Mouse (Mus musculus): ENCODE results near the gene Mrpl11.
A peak's percentile ranks its signal among the peaks of the same experiment; 100 is the strongest.
"Not testable (repeated sequence)": the region's sequence is repeated elsewhere in the genome, so short reads cannot be mapped to it uniquely, and the experiment has no call there.

Gene Mrpl11

GRCm38 (mm10) chr19:4961928-4962601, at the start of gene Mrpl11:
Gene Mrpl11, plus strand, starts transcription at chr19:4962147.
- DNase-seq, result peak; percentile 92 to 94

DNA sequence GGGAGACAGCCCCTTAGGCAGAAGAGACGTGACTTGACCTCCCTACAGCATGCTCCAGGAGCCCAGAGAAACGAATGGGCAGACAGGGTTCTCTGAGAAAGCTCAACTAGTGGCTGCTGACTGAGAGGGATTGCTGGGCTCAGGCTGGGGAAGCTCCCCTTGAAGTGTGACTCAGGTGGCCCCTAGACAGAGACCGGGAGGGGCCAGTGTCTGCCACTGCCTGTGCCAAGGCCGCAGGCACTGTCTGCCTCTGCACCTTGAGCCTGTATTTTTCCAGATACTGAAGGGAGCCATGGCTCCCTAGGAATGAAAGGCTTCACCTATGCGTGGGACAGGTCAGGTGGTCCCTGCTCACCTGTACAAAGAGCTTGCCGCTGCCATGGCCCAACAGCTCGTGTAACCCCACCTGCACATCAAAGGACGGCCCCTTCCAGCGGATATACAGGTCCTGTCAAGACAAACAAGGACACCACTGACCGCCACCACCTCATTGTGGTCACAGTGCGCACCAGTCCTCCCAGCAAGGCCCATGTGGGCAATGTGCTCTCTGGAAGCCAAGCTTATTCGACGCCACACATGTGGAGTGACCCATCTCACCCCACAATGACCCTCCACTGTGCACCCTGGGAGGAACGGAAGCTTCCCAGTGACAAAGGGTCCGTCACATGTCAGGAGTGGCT, 45.9 kb upstream of the Mrpl11 start:
- no peak for DNase-seq

- no peak for DNase-seq
Measured at GRCm38 (mm10) chr19:4916827-4917226, 45.1 kb upstream of the Mrpl11 start.

- no peak for DNase-seq
Measured at GRCm38 (mm10) chr19:4919652-4920051, 42.3 kb upstream of the Mrpl11 start.

GRCm38 (mm10) chr19:4925121-4925860, 36.7 kb upstream of the Mrpl11 start:
- DNase-seq, result no peak

DNA sequence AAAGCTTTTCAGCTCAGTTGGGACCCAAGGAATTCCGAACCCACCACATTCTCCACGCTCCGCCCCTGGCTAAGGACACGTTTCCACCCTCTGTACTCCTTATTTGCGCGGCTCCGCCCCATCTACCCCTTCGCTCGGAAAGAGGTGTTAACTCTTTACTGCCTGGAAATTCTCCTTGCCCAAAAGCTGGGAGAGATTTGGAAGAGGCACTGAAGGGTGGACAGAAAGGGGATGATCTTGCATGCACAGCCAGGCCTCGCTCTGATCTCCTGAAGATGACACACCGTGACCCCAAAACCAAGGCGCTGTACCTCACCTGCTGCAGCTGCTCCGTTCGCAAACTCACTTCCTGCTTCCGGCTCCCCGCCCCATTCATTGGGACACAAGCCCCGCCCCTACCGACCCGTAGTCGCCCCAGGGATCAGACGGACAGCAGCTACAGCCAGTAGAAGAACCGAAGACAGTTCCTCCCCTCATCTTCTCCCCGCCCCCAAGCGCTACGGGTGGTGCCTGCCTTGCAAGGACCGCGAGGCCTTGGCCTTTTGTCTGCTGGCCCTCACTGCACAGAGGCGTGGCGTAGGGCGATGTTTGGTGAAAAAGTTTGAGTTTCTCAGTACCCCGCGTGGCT, 33.9 kb upstream of the Mrpl11 start, which contains the start of gene Dpp3:
Dpp3 (minus strand) TSS at position 384 of the 628 bp plus-strand sequence.
- peak; percentile 100 for DNase-seq

DNA sequence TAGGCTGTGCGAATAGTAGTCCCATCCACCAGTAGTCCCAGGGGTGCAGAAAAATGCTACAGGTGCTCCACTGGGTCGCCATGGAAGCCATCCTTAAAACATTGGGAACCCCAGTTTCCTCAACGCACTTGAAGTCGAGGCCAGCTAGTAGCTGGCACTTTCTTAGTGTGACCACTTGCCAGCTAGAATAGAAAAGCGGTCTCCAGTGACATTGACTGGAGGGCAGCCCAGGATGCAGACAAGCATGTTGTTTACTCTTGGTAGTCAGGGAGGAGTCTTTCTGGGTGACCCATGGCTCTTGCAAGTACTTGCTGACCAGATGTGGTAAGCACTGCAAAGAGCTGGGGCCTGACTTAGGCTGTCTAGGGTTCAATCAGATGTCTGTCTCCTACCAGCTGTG, 33.2 kb upstream of the Mrpl11 start:
- DNase-seq, result peak; percentile 15 to 28

- no peak for DNase-seq
Measured at GRCm38 (mm10) chr19:4936896-4937295, 25.1 kb upstream of the Mrpl11 start.

GRCm38 (mm10) chr19:4937444-4938310, 24.3 kb upstream of the Mrpl11 start:
- DNase-seq, result no peak

DNA sequence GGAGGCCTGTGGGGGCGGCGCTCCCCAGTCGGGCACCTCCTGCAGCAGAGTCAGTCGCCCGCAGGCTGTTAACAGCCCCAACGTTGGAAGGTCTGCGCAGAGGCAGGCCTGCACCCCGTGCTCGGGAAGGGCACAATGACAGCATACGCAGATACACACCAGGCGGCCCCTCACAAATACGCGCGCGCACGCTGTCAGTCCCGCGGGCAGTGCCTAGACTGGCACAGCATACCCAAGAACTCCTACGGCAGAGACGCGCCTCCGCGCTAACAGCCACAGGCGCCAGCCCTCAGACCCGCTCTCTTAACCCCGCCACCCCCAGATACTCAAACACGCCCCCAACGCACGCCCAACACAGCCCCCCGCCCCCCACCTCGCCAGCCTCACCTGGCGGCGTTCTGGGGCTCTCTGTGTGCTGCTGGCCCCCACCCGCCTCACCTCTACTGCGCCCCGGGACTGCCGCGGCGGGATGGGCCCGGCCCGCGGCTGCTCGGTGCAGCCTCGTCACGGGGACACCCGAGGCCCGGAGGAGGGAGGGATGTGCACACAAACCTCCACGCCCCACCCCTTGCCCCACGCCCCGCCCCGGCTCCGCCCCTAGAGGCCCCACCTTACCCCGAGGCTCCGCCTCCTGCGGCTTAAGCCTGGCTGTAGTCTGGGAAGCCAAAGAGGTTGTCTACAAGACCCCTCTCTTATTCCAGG, 19.2 kb upstream of the Mrpl11 start, which contains the start of gene Peli3:
Peli3 (minus strand) TSS at position 577 of the 702 bp plus-strand sequence.
- DNase-seq, result peak; percentile 92 to 93

DNA sequence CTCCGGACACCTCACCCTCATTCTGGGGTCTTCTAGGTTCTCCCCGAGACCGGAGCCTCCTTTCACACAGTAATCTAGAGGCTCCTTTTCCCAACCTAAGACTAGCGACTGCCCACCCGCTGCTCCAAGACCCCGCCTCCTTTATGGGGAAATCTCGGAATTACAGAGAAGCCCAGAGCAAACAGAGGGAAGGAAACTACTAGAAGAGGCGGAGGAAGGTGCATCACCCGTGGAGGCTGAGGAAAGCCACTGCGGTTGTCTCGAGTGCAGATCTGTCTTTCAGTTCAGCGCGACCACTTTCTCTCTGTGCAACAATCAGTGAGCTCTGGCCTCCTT, 18.7 kb upstream of the Mrpl11 start:
- DNase-seq, result no peak

GRCm38 (mm10) chr19:4945540-4945939, 16.4 kb upstream of the Mrpl11 start:
- no peak for DNase-seq

- not testable (repeated sequence) for DNase-seq
Measured at GRCm38 (mm10) chr19:4948641-4949040, 13.3 kb upstream of the Mrpl11 start.

DNA sequence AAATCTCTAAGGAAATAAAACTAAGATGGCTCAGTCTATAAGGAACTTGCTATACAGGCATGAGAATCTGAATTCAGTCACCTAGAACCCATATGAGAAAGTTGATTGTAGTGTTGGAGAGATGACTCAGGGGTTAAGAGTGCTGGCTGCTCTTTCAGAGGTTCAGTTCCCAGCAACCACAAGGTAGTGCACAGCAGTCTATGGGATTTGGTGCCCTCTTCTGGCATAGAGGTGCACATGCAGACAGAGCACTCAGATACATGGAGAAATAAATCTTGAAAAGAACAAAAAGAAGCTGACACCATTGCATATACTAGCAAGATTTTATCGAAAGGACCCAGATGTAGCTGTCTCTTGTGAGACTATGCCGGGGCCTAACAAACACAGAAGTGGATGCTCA, 6.3 kb downstream of the Mrpl11 start:
- no peak for DNase-seq

DNA sequence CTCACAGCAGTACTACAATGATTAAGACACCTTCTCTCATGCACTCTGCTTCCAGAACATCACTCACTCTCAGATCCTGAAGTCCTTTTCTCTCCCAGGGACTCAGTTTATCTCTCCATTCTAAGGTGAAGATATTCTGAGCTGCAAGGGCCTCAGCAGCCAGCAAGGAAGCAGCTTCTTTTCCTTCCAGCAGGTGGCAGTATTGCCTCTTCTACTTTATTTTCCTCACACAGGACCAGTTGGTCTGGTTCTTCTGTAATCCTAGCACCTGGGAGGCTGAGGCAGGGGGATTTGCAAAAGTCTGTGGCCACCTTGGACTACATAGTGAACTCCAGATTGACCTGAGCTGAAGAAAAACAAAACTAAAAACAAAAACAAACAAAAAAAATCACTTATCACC, 19.8 kb downstream of the Mrpl11 start:
- peak; percentile 33 to 40 for DNase-seq

DNA sequence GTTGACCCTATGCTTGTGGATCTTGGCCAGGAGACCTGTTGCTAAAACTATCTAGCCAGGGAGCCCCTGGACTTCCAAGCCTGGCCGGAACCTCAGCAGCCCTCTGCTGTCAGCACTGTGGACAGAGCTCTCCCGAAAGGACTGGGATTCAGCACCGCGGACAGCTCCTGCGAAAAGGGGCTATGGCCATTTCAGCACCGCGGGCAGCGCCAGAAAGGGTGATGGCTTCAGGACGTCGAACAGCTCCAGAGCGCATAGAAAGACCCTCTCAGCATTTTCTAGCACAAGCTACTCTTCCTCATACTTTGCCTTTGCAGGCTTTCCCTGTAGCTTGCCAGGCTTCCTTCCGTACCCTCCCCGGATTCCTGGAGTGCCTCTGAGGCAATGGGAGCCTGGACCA, 27.1 kb downstream of the Mrpl11 start:
- peak; percentile 97 to 99 for DNase-seq

DNA sequence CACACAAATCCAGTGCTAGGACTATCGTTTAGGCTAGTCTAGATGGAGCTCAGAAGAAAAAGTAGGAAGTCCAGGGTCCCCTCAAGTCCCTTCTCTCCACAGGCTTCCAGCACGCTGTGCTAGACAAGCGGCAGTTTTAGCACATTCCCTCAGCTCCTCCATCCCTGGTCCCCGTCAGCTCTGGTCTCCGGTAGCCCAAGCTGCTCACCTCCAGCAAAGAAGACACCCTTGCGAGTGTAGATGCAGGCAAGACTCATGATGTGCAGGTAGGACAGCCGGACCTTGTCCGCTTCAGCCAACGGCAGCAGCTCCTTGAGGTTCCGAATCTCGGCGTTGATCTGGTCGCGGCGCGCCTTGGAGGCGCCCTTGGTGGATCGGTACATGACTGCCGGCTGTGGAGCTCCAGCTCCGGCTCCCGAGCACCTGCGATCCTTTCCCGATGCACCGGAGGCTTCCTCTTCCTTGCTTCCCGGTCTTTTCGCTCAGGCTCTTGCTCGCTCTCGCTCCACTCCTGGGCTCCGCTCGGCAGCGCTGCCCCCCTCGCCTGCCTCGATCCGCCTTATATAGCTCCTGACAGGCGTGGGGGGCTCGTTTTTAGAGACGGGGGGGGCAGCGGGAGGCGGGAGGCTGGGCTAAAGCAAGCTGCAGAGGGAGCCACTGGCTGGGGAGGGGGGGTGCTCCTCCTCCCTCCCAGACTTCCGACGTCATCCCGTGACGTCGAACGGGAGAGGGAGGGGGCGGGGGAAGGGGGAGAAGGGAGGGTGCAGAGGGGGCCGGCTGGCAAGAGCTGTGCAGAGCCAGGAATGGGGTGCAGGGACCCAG, 27.7 kb downstream of the Mrpl11 start:
- no peak for DNase-seq

DNA sequence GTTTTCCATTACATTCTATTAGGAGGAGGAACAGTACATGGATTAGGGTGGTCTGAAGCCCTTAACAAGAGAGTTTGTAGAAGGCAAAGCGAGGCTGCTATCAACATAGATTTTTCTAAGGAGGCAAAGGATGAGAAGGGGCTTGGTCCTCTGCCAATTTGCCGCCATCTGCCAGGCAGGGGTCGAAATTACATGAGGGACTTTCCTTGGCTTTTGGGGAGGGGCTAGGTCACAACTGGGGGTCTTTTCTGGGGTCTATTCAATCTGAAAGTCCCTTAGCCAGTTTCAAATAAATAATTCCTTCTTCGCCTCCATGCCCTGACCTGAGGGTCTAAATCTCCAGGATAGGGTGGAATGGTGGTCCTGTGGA, 28.3 kb downstream of the Mrpl11 start, which contains the start of gene Npas4:
Npas4 (minus strand) TSS at position 61 of the 370 bp plus-strand sequence.
- no peak for DNase-seq

DNA sequence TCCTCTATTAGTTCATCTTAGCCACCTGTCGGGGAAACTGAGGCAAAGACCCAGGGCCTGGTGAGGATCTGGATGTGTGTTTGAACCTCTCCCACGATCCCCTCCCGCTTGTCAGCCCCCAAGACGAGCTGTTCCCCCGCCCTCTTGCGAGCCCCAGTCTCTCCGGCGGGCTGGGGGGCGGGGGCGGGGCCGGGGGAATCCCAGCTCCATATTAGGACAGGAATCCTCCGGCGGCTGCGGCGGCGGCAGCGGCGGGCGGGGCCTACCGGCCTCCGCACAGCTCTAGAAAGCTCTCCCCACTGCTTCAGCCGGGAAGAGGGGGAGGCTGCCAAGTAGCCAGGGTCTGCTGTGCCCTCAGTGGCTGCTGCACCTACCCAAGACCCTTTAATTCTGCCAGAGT, 28.8 kb downstream of the Mrpl11 start:
- peak in 1 of 2 experiments; percentile 7 for DNase-seq

DNA sequence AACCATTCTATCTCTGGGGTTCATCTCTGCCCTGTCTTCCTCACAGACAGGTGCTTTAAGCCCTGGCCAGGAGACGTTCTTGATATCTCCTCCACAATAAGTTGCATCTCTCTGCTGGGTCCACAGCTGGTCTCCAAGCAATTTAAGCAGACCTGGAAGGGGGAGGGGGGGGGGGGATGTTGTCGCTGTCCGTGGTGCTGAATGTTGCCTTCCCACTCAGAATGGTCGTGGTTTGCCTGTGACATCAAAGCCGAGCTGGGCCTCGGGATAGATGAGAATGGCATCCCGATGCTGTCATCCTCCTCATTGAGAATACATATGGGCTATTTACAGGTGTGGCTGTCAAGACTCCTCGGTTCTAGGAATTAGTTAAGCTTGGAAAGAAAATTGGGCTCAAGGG, 30.4 kb downstream of the Mrpl11 start:
- DNase-seq, result peak; percentile 26 to 34

GRCm38 (mm10) chr19:4992904-4993303, 31.0 kb downstream of the Mrpl11 start:
- DNase-seq, result peak; percentile 22 to 61

Data from kidney, postnatal 4 days (tissue).